Mouse (Mus musculus): ENCODE results near the gene Metap1d.

DNA sequence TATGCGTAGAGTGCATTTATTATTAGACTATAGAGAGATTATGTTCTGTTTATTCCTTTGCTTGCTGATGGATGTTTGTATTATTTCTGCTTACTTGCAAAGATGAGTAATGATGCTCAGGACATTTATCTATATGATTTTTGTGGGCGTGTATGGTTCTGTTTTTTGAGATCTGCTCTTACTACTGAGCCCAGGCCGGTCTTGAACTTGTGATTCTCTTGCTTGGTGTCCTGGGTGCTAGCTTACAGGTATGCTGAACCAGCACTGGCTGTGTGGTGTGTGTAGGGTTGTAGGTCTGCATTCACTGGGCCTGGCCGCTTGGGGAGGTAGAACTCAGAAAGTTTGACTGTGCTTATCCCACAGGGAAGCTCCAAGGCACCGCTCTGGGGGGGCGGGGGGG is 8.1 kb downstream of the Metap1d start:
- TF ChIP-seq POLR2A (IDR thresholded peaks at IDR 0.05; ENCODE audit: low read depth, low read length) (no peak), CTCF (IDR thresholded peaks at IDR 0.05; ENCODE audit: extremely low read depth, insufficient read length, insufficient replicate concordance, low read depth, low read length) (no peak)
